8 mouse cellular contexts compared by ENCODE assay signal in the genomic region with DNA sequence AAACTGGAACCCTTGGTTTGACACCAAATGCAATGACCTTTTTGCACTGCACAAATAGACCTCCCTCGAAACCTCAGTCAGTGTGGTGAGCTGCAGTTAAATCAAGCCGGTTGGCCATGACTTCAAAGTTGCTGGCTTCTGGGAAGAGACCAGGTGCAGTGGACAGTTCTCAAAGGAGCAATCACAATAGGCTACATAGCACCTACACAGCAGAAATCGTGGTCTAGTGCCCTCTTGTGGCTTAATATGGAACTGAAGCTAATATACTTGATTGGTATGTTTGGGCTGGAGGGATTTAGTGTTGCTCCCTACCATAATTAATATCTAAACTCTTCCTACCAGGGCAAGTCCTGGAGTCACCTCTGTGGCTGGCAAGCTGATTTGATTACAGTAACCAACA.
DNase-seq lines count a peak whose midpoint lies in the region; ATAC-seq and TF ChIP-seq lines count a peak whose summit lies in the region.
"Had no signal": no experiment of that assay in that cellular context is flagged by ENCODE, and none has a peak within 500 bp of the region (broad histone marks: within the 10 kb centered on the region; RNA-seq: fewer than 3 reads in every experiment).

No protein-coding gene starts in this region.

- H3K9me3 ChIP-seq in ES-Bruce4 (replicated peaks; ENCODE audit: control insufficient read depth, insufficient read depth, low read length, poor library complexity, severe bottlenecking), result no peaks in the 10 kb centered on the region
- no peaks in the 10 kb centered on the region for H3K9me3 ChIP-seq in lung, postnatal 0 days (ENCODE audit: low read length)
- H3K9me3 ChIP-seq: lung, embryonic 15.5 days had no signal

- no peaks in the 10 kb centered on the region for H3K4me1 ChIP-seq in ES-Bruce4 (ENCODE audit: control insufficient read depth, insufficient read depth, low read length)
- H3K4me1 ChIP-seq in lung, postnatal 0 days (ENCODE audit: insufficient read depth, low read depth, low read length), result no peaks in the 10 kb centered on the region

- DNase-seq in layer of hippocampus, adult 2 months (ENCODE audit: low spot score in 2 of 2), result peak in 1 of 2 experiments; percentile 55
- DNase-seq in layer of hippocampus, adult 9-10 months (ENCODE audit: low spot score), result no peak
- DNase-seq in adipocyte (ENCODE audit: low spot score), result peak; percentile 51
- DNase-seq in lung, postnatal 0 days (ENCODE audit: low spot score), result peak; percentile 34
- no peak for DNase-seq in gastrocnemius, postnatal 4 days (ENCODE audit: low spot score in 2 of 2)
- DNase-seq in gastrocnemius, postnatal 25 days, result no peak

- TF ChIP-seq EP300 in ES-Bruce4 (IDR thresholded peaks at IDR 0.05; ENCODE audit: insufficient read depth, low read depth, low read length), result no peak
- no peak for TF ChIP-seq EP300 in lung, postnatal 0 days (IDR thresholded peaks at IDR 0.05)

- peak; percentile 92 for TF ChIP-seq CTCF in layer of hippocampus, adult 2 months (conservative IDR thresholded peaks at IDR 0.05)
- peak; percentile 12 for TF ChIP-seq CTCF in ES-Bruce4 (IDR thresholded peaks at IDR 0.05; ENCODE audit: low read depth, low read length)
- peak; percentile 78 for TF ChIP-seq CTCF in lung, postnatal 0 days (IDR thresholded peaks at IDR 0.05)

- 53% methylated on average over 3 of the region's 3 CpGs for WGBS in lung, postnatal 0 days

- no peak overlapping the region for H3K4me2 ChIP-seq in lung, postnatal 0 days (replicated peaks; ENCODE audit: low read depth, low read length)
- H3K4me2 ChIP-seq: lung, embryonic 15.5 days had no signal

- no peaks in the 10 kb centered on the region for H3K27me3 ChIP-seq in ES-Bruce4 (ENCODE audit: control insufficient read depth, insufficient read depth, low read length, poor library complexity, severe bottlenecking)
- no peaks in the 10 kb centered on the region for H3K27me3 ChIP-seq in lung, postnatal 0 days (replicated peaks; ENCODE audit: insufficient read depth, low read length)

- no peak for TF ChIP-seq POLR2A in ES-Bruce4 (IDR thresholded peaks at IDR 0.05; ENCODE audit: insufficient read depth, low read length)

- no peaks in the 10 kb centered on the region for H3K36me3 ChIP-seq in ES-Bruce4 (ENCODE audit: control insufficient read depth, insufficient read depth, low read length, poor library complexity, severe bottlenecking)
- H3K36me3 ChIP-seq in lung, postnatal 0 days (ENCODE audit: insufficient read depth, low read length), result no peaks in the 10 kb centered on the region
- H3K36me3 ChIP-seq: lung, embryonic 15.5 days had no signal

- no peak overlapping the region for H3K9ac ChIP-seq in ES-Bruce4 (ENCODE audit: low read depth, poor library complexity, severe bottlenecking)
- H3K9ac ChIP-seq in lung, postnatal 0 days (replicated peaks; ENCODE audit: low read depth), result no peak overlapping the region
- H3K9ac ChIP-seq: lung, embryonic 15.5 days had no signal

- ATAC-seq in lung, postnatal 0 days, result no peak

- no peak overlapping the region for H3K4me3 ChIP-seq in layer of hippocampus, adult 2 months
- no peak overlapping the region for H3K4me3 ChIP-seq in ES-Bruce4 (ENCODE audit: low read depth, low read length)
- H3K4me3 ChIP-seq in lung, postnatal 0 days (ENCODE audit: low read depth, low read length), result no peak overlapping the region
- H3K4me3 ChIP-seq: lung, embryonic 15.5 days had no signal

- H3K27ac ChIP-seq in layer of hippocampus, adult 2 months, result no peak overlapping the region
- no peak overlapping the region for H3K27ac ChIP-seq in ES-Bruce4 (ENCODE audit: insufficient read depth, low read length)
- H3K27ac ChIP-seq in lung, postnatal 0 days (ENCODE audit: low read length), result no peak overlapping the region
- H3K27ac ChIP-seq: lung, embryonic 15.5 days had no signal

Comparison
In these comparisons a context has a peak if more than half of its experiments do, and no peak if none do; other contexts are left out.
1. DNase-seq: peak in adipocyte (single experiment) and lung, postnatal 0 days (single experiment); none in layer of hippocampus, adult 9-10 months (single experiment), gastrocnemius, postnatal 4 days (0 of 2) and gastrocnemius, postnatal 25 days (single experiment).
2. CTCF ChIP-seq: peak in every context shown above with its lines; median percentile 92 in layer of hippocampus, adult 2 months; 78 in lung, postnatal 0 days; 12 in ES-Bruce4.